Mouse (Mus musculus) midbrain, embryonic 16.5 days (tissue): ENCODE data around the gene Tmbim6. TPM values are rescaled to one million over a fixed set of nuclear protein-coding genes. Genes with fewer than 3 reads are reported as not detected.

ENCODE experiments used
- ATAC-seq: fragments of 200-750 bp; cut with Nextera tagmentation; 2 replicates; pipeline ENCODE4 v1.8.0; 2017; ENCODE audit warnings: moderate TSS enrichment
- H3K27ac ChIP-seq: fragments of 300-500 bp; sonication (generic); 2 replicates; pipeline ENCODE4 v1.5.1; 2014; ENCODE audit warnings: mild to moderate bottlenecking, low read length, mixed read lengths
- H3K27me3 ChIP-seq: fragments of 300-500 bp; sonication (generic); 2 replicates; pipeline ENCODE4 v1.6.1; 2014; ENCODE audit warnings: low read depth, low read length, mixed read lengths; ENCODE audit not compliant: control insufficient read depth, insufficient read depth
- H3K36me3 ChIP-seq: fragments of 300-500 bp; sonication (generic); 2 replicates; pipeline ENCODE4 v1.6.1; 2014; ENCODE audit warnings: mild to moderate bottlenecking, low read length, moderate library complexity, mixed read lengths; ENCODE audit not compliant: control insufficient read depth, insufficient read depth
- H3K4me1 ChIP-seq: fragments of 300-500 bp; sonication (generic); 2 replicates; pipeline ENCODE4 v1.6.1; 2014; ENCODE audit warnings: mild to moderate bottlenecking, low read length, mixed read lengths; ENCODE audit not compliant: control insufficient read depth, insufficient read depth
- H3K4me2 ChIP-seq: fragments of 300-500 bp; sonication (generic); 2 replicates; pipeline ENCODE4 v1.6.1; 2014; ENCODE audit warnings: mild to moderate bottlenecking, low read length, mixed read lengths
- H3K4me3 ChIP-seq: fragments of 300-500 bp; sonication (generic); 2 replicates; pipeline ENCODE4 v1.5.1; 2014; ENCODE audit warnings: low read depth, mild to moderate bottlenecking, low read length, moderate library complexity, mixed read lengths
- H3K9ac ChIP-seq: fragments of 300-500 bp; sonication (generic); 2 replicates; pipeline ENCODE4 v1.6.1; 2014; ENCODE audit warnings: low read depth, low read length, mixed read lengths
- H3K9me3 ChIP-seq: fragments of 300-500 bp; sonication (generic); replicated peaks from 2 replicates; pipeline ENCODE4 v1.6.1; 2014; ENCODE audit warnings: mild to moderate bottlenecking, low read length, mixed read lengths; ENCODE audit not compliant: control insufficient read depth, poor library complexity, severe bottlenecking
- WGBS: fragments of 180-500 bp; shearing (Covaris S2); extraction: QIAGEN DNeasy Blood & Tissue Kit; methylation state at CpG from one replicate; pipeline ENCODE4 v1.1.7; 2014; 5-methylcytosine and 5-hydroxymethylcytosine counted together
- polyA plus RNA-seq: library from polyadenylated mRNA; unstranded; fragments of >200 nt; fragmentation: Nextera tagmentation; extraction: Ambion mirVana; gene quantifications from 2 replicates; pipeline ENCODE4 v1.2.1, GENCODE M21; 2015

The Tmbim6 gene
- polyA plus RNA-seq, 1 experiment from 2014 or later = 310 TPM

DNA sequence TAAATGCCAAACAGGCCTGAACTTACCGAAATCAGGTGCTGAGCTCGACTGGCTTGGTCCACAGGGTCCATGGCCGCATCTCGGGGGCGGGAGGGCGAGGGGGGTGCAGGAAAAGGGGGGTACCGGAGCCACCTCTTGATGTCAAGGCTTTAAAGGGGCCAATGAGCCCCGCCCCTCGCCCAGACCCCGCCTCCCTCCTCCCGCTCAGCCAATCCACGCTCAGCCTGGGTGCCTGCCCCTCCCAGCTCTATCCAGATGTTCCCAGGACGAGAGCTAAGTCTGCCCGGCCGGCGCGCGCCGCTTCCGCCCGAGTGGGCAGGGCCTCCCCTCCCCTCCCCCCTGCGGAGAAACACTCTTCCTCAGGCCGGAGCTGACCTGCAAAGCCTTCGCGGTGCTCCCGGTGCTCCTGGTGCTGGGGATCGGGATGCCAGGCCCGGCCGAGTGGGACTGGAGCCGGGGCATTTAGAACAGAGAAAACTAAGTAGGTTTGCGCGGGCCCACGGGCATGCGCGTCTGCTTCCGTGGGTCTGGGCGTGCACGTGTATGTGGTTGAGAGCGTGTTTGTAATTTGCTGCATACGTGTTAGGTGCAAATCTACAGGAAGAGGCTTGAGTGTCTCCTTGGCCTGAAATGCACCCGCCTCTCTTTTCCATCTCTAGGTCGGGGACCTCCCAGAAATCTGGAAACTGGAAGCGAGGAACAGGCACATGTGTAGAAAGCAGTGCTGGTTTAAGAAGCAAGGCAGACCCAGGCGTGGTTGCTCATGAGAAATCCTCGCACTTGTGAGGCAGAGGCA lies 65.1 kb downstream of the Tmbim6 start, which contains the start of gene Nckap5l:
Gene Nckap5l, minus strand, starts transcription at position 143 of the 796 bp plus-strand sequence.
- Histone ChIP-seq H3K27me3 (no peaks in the 10 kb centered on the region), H3K4me1 (peaks cover 37% of the 10 kb centered on the region), H3K27ac (peak within 1 kb of the TSS; percentile 90), H3K9me3 (no peaks in the 10 kb centered on the region), H3K4me2 (peak within 1 kb of the TSS; percentile 85), H3K9ac (peak within 1 kb of the TSS; percentile 88), H3K36me3 (no peaks in the 10 kb centered on the region), H3K4me3 (peak within 1 kb of the TSS; percentile 93)
- ATAC-seq = peak; percentile 95
- under 1% methylated on average over 43 of the region's 45 CpGs for WGBS

Other genes with a start within 250 kb of the Tmbim6 start
- gene Kcnh3, start 168.0 kb upstream of the Tmbim6 start, polyA plus RNA-seq = 0.25 and 0.50 TPM in 2 replicates
- gene Mcrs1, start 140.9 kb upstream of the Tmbim6 start, polyA plus RNA-seq = 209 and 211 TPM in 2 replicates
- gene Prpf40b, start 97.8 kb upstream of the Tmbim6 start, polyA plus RNA-seq = 122 and 130 TPM in 2 replicates
- 0.53 and 0.73 TPM in 2 replicates for gene Fam186b, start 97.0 kb upstream of the Tmbim6 start, polyA plus RNA-seq
- gene Fmnl3, start 22.4 kb upstream of the Tmbim6 start, polyA plus RNA-seq = 7.9 and 8.0 TPM in 2 replicates
- 16.2 and 17.1 TPM in 2 replicates for gene Nckap5l, start 64.9 kb downstream of the Tmbim6 start, polyA plus RNA-seq
- gene Bcdin3d, start 81.8 kb downstream of the Tmbim6 start, polyA plus RNA-seq = 19.0 and 21.6 TPM in 2 replicates
- gene Faim2, start 135.3 kb downstream of the Tmbim6 start, polyA plus RNA-seq = 50.3 and 65.8 TPM in 2 replicates
- gene Aqp2, start 186.2 kb downstream of the Tmbim6 start, polyA plus RNA-seq = not detected in 2 replicates
- gene Aqp5, start 197.9 kb downstream of the Tmbim6 start, polyA plus RNA-seq = 0.97 and 1.1 TPM in 2 replicates
- gene Aqp6, start 208.5 kb downstream of the Tmbim6 start, polyA plus RNA-seq = 0.15 and 0.28 TPM in 2 replicates